ENCODE assay signal across 11 mouse cellular contexts in genomic region chr1:50806321-50806720, GRCm38 (mm10).
"Had no signal": no experiment of that assay in that cellular context is flagged by ENCODE, and none has a peak within 500 bp of the region (broad histone marks: within the 10 kb centered on the region; RNA-seq: fewer than 3 reads in every experiment).

No protein-coding gene starts in this region.

- H3K4me1 ChIP-seq: kidney, embryonic 15.5 days; limb, embryonic 13.5 days; midbrain, embryonic 13.5 days had no signal

- H3K27me3 ChIP-seq: kidney, embryonic 15.5 days; limb, embryonic 13.5 days; midbrain, embryonic 13.5 days had no signal

- DNase-seq: kidney, adult 2 months; kidney, postnatal 14 days; lung, adult 18-20 months; thymus, adult 18-20 months; thymus, postnatal 14 days had no signal

- H3K4me3 ChIP-seq: kidney, embryonic 15.5 days; limb, embryonic 13.5 days; midbrain, embryonic 13.5 days had no signal

- H3K36me3 ChIP-seq: kidney, embryonic 15.5 days; limb, embryonic 13.5 days; midbrain, embryonic 13.5 days had no signal

- ATAC-seq: intestine, embryonic 16.5 days; midbrain, embryonic 13.5 days had no signal

- H3K9ac ChIP-seq: kidney, embryonic 15.5 days; limb, embryonic 13.5 days; liver, embryonic 14.5 days; midbrain, embryonic 13.5 days had no signal

- H3K27ac ChIP-seq: kidney, embryonic 15.5 days; limb, embryonic 13.5 days; liver, embryonic 14.5 days; midbrain, embryonic 13.5 days; stomach, postnatal 0 days had no signal
